Mouse (Mus musculus): ENCODE measurements at regions not wholly inside any gene's neighbourhood (a gene's known extent, or its start where the extent isn't known, plus 50 kb on each side); places are given as distances from the start of the nearest gene placed in this dataset.

DNA sequence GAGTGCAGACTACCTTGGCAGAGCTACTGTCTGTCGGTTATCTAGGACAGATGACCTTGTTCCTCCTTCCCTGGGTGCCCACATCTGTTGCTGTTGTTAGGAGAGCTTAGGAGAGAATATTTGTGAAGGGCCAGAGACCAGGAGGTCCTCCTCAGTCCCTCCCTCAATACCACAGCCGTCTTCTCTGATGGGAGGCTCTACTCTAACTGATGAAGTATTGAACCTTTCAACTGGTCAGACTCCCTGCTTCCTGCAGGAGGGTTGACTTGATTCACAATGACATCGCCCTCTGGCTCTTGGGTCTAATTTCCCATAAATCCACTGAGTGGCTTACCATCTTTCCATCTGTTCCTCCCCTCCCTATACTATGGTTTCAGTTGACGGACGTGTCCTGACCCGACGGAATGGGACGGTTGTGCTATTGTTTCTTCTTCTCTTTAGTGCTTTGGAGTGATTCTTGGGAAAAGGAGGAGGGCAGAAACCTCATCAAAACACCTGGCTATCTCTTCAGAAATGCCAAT lies 253.3 kb downstream of the Cd83 start:
- DNase-seq (ENCODE audit: low read depth, low spot score), result no peak

- DNase-seq (ENCODE audit: low read depth, low spot score), result no peak
These were observed 253.7 kb downstream of the Cd83 start for GRCm38 (mm10) chr13:44038322-44038721.

- DNase-seq (ENCODE audit: low read depth, low spot score), result no peak
These were observed 256.1 kb downstream of the Cd83 start for GRCm38 (mm10) chr13:44040640-44041039.

- DNase-seq (ENCODE audit: low read depth, low spot score), result no peak
These were observed 258.3 kb downstream of the Cd83 start for GRCm38 (mm10) chr13:44042730-44043493.

DNA sequence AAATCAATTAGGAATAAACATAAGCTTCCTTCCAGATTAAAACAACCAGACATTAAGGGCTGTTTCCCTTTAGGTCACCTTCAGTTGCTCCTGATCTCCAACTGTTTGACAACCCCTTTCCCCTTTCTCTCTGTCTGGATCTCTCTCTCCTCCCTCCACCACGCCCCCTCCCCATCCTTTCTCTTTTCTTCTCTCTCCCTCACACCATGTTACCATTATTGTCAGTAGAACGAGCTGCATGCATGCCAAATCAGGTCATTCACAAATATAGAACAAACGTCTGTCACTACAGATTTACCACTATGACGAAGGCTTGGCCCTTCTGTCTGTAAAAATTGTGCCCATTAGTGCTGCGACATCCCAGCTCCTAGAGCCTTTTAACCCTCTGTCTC lies 258.9 kb downstream of the Cd83 start:
- no peak for DNase-seq (ENCODE audit: low read depth, low spot score)

- DNase-seq (ENCODE audit: low read depth, low spot score), result no peak
These were observed 260.1 kb downstream of the Cd83 start for GRCm38 (mm10) chr13:44044546-44045216.

DNA sequence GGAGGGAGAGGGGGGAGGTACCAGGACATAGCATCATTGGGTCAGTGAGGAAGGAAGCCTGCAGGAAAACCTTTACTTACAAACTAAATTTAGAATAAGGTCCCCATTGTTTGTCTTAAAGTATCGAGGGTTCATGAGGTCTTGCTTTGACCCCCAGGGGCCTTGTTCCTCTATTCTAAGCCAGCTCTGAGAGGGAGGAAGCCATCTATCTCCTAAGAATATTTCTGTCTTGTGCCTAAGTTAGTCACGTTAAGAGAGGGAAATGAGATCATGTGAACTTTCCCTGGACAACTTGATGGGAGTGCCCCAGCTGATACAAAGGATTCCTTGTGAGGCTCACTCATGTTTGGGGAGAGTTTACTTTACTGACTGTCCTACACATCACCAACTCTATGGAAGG lies 261.9 kb downstream of the Cd83 start:
- no peak for DNase-seq (ENCODE audit: low read depth, low spot score)

- DNase-seq (ENCODE audit: low read depth, low spot score), result no peak
These were observed 269.6 kb downstream of the Cd83 start for GRCm38 (mm10) chr13:44054157-44054556.

- DNase-seq (ENCODE audit: low read depth, low spot score), result no peak
These were observed 271.3 kb downstream of the Cd83 start for GRCm38 (mm10) chr13:44055573-44056491.

GRCm38 (mm10) chr13:44056716-44057115 lies 272.1 kb downstream of the Cd83 start:
- DNase-seq (ENCODE audit: low read depth, low spot score), result no peak

DNA sequence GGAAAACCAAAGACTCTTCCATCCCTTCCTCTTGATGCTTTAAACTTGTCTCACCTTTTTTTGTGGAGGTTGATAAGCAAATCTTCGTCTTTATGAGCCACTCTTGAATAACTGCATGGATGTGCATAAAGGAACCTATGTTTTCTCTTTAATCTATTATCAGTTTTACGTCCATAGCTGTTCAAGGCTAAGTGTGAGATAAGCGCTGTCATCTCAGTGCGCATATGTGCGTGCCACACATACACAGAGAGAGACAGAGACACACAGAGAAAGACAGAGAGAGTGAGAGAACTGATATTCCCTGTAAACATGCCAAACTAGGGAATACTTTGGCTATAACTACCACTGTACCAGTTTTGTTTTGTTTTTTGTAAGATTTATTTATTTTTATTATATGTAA lies 273.0 kb downstream of the Cd83 start:
- DNase-seq (ENCODE audit: low read depth, low spot score), result no peak

DNA sequence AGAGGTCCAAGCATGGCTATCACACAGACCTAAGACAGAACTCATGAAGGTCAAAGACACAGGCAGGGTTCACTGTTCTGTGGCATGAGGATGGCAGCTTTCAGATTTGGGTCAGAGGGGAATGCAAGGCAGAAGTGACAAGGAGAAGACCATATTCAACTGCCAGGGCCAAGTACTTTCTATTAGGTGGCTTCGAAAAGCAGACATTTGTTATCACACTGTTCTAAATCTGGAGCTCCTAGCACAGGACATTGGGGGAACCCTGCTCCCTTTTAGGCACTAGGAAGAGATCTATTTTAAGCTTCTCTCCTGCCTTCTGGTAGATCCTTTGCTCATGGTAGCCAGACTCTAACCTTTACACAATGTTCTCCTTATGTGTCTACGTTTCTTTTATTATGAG lies 273.7 kb downstream of the Cd83 start:
- no peak for DNase-seq (ENCODE audit: low read depth, low spot score)

DNA sequence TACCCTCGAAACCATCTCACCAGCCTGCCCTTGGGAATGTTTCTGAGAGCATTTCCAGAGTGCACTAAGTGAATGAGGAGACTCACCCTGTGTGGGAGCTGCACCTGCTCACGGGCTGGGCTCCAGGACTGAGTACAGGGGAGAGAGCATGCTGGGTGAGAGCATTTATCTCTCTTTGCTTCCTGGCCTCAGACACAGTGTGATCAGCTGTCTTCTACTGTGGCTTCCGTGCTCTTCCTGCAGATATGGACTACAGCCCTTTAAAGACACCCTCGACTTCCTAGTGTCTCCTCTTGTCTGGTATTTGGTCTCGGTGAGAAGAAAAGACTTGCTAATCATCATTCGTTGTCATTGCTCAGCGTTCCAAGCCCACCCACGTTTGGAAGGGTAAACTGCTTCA lies 274.9 kb downstream of the Cd83 start:
- DNase-seq (ENCODE audit: low read depth, low spot score), result no peak

DNA sequence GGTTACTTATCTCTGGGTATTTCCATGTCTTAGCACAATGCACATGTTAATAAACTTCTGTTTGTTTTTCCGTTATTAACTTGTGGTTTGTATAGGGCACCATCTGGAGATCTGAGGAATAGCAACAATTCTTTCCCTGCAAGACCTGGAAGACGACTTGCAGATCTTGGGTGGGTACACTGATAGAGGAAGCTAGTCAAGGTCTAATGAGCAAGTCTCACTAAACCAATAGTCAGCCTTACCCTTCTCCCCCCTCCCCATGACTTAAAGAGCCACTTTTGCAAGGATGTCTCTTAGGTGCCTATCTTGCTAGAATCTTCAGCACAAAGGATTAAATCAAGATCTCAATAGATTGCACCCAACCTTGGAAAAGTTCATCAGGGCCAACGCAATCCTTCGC lies 276.7 kb downstream of the Cd83 start:
- DNase-seq (ENCODE audit: low read depth, low spot score), result no peak

- no peak for DNase-seq (ENCODE audit: low read depth, low spot score)
These were observed 277.2 kb downstream of the Cd83 start for GRCm38 (mm10) chr13:44061721-44062300.

DNA sequence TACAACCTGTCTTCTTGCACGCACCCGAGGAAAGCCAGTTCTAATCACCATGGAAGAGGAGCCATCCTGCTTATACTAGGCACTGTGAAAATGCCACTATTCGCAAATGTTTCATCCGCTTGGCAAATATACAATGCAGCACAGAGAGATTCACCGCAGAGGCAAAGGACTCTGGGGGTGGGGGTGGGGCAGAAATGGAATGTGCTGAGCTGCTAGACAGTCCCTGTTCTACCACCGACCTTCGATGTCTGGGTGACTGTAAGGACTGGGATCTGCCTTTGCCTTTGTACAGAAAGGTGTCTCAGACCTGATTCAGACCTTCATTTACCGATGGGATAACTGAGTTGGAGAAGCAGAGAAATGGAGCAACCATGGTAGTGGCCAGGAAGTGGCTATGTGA lies 278.7 kb downstream of the Cd83 start:
- no peak for DNase-seq (ENCODE audit: low read depth, low spot score)

DNA sequence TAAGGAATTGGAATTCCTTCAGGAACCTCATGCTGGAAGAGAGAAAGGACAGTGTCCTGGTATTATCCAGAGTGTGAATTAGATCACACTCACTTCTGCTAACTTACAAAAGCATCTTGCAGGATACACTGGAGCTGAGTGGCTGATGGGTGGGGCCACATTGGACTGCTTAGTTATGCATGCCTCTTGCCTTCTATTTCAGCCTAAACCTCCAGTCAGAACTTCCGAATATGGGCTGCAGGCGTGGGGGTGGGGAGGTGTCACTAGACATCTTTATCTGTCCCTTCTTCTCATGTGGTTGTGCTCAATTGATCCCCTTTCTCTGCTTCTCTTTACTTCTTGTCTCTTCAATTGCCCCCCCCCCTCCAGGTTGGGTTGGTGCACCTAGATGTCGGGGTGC lies 279.5 kb downstream of the Cd83 start:
- DNase-seq (ENCODE audit: low read depth, low spot score), result no peak

DNA sequence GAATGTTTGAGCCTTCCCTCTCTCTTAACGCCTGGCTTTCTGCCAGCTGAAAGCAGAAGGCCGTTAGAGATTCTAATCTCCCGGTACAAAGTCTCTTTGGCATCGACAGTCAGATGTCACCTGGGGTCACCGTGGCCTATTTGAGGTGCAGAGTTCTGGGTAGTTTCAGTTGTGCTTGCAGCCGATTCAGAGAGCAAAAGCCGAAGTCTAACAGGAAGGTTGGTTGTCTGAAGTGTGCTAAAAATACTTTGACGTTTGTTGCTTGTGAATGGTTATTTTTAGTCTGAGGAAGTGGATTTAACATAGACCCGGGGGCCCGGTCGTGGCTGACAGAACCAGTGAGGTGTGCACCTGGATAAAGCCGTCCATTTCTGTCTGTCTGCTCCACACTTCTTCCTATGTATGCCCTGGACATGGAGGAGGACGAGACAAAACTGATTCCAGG lies 281.2 kb downstream of the Cd83 start:
- DNase-seq (ENCODE audit: low read depth, low spot score), result no peak

DNA sequence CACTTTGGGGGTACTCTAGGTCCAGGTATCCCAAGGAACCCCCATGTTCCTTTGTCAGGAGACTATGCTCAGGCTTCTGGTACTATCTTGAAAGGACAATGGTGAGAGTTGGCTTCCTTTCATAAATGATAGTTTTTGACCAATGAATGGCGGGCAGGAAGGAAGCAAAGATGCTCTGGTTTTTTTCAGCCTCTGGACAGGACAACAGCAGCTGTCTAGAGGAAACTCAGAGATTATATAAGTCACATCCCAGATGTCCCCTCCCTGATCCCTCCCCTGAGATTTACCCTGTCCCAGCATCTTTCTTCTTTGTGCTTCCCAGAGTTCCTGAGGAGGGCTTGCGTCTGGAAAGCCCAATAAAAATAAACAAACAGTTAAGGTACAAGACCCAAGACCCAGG lies 282.7 kb downstream of the Cd83 start:
- no peak for DNase-seq (ENCODE audit: low read depth, low spot score)

GRCm38 (mm10) chr13:44068951-44069350 lies 284.4 kb downstream of the Cd83 start:
- no peak for DNase-seq (ENCODE audit: low read depth, low spot score)

DNA sequence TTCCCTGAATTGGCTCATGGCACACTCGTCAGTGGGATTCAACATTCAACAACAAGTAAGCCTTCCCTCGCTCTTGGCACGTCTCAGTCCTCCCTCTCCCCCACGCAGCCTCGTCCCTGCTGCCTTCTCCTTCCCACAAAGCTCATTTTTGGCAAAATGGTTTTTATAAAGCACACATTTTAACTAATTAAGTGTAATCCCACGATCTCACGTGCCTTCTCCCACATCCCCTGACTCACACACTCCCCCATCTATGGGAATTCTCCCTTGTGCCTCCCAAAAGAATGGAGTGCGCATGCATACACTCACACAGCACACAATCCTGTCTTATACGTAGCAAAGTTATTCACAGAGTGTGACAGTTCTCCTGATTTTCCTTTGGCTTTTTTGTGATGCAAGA lies 288.5 kb downstream of the Cd83 start:
- peak; percentile 88 for DNase-seq (ENCODE audit: low read depth, low spot score)

- DNase-seq (ENCODE audit: low read depth, low spot score), result peak; percentile 93
These were observed 289.6 kb downstream of the Cd83 start for GRCm38 (mm10) chr13:44074172-44074571.

All from telencephalon, adult 2 months (tissue).